Mouse (Mus musculus) testis, adult 2 months (tissue): Measurements from ENCODE around the gene Vil1. TPM values are rescaled to one million over a fixed set of nuclear protein-coding genes. Genes with fewer than 3 reads are reported as not detected.

ENCODE experiments used
- H3K27ac ChIP-seq: fragments of 200-500 bp; 2 replicates; pipeline ENCODE4 v1.5.1; 2012; ENCODE audit warnings: low read depth, low read length; ENCODE audit not compliant: control insufficient read depth, insufficient read depth
- H3K27me3 ChIP-seq: fragments of 200-500 bp; 2 replicates; pipeline ENCODE4 v1.6.1; 2012; ENCODE audit warnings: mild to moderate bottlenecking, low read length, moderate library complexity; ENCODE audit not compliant: control insufficient read depth, insufficient read depth
- H3K36me3 ChIP-seq: fragments of 200-500 bp; 2 replicates; pipeline ENCODE4 v1.6.1; 2012; ENCODE audit warnings: mild to moderate bottlenecking, low read length; ENCODE audit not compliant: control insufficient read depth, insufficient read depth
- H3K4me1 ChIP-seq: fragments of 200-500 bp; 2 replicates; pipeline ENCODE4 v1.6.1; 2012; ENCODE audit warnings: low read length; ENCODE audit not compliant: control insufficient read depth, insufficient read depth
- H3K4me3 ChIP-seq: fragments of 200-500 bp; 2 replicates; pipeline ENCODE4 v1.5.1; 2012; ENCODE audit warnings: low read depth, mild to moderate bottlenecking, low read length, moderate library complexity, mixed read lengths; ENCODE audit not compliant: control insufficient read depth
- CTCF ChIP-seq: fragments of 200-500 bp; IDR thresholded peaks from 2 replicates; pipeline ENCODE4 v1.5.1; 2012; ENCODE audit warnings: low read depth, mild to moderate bottlenecking, inconsistent platforms, low read length, moderate library complexity; ENCODE audit not compliant: control insufficient read depth, insufficient read depth, insufficient replicate concordance
- POLR2A ChIP-seq: fragments of 200-500 bp; IDR thresholded peaks from 2 replicates; pipeline ENCODE4 v1.6.1; 2012; ENCODE audit warnings: low read depth, mild to moderate bottlenecking, inconsistent platforms, low read length, moderate library complexity; ENCODE audit not compliant: control insufficient read depth
- polyA plus RNA-seq: library from polyadenylated mRNA; depleted of rRNA; stranded (reverse); fragments of >200 nt; gene quantifications from 2 replicates; pipeline ENCODE4 v1.2.3, GENCODE M21; 2012; rRNA removed

The Vil1 gene
- polyA plus RNA-seq, 1 experiment: 0.09 TPM

GRCm38 (mm10) chr1:74437702-74438427 lies 28.7 kb downstream of the Vil1 start:
- no peak overlapping the region for H3K27ac ChIP-seq
- H3K4me3 ChIP-seq: no peak overlapping the region
- H3K36me3 ChIP-seq: peaks cover 2% of the 10 kb centered on the region
- no peak for TF ChIP-seq POLR2A
- TF ChIP-seq CTCF: no peak
- H3K27me3 ChIP-seq: no peaks in the 10 kb centered on the region
- H3K4me1 ChIP-seq: no peaks in the 10 kb centered on the region

DNA sequence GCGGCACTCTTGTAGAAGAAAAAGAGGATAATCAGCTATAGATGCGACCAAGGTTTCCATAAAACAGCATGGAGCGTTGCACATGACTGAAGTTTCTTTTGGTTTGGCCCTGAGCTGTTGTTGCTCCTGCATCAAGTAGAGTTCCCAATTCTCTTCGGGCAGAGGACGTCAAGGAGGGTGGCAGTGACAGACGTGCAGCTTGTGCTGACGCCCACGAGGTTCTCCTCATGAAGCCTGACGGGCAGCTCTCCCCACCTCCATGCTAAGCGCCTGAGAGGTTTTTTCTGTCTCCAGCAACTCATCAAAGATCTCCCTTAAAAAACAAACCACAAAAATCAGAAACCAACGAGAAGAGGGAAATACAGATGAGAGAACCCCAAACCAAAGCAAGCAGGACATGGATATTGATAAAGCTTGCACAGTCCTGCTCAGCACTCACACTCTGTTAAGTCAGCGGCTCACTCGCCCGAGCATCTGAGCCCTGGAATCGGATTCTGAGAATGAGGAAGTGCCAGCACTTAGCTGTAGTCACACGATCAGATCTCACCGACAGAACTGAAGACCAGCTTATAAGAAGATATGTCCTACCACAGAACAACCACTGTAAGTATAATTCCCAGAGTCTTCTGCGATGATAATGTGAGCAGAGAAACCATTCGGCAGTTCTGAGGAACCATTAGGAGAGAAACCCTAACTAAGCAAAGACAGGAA lies 30.1 kb downstream of the Vil1 start:
- Histone ChIP-seq H3K27me3 (no peaks in the 10 kb centered on the region), H3K4me1 (no peaks in the 10 kb centered on the region), H3K36me3 (peaks cover 2% of the 10 kb centered on the region), H3K27ac (no peak overlapping the region), H3K4me3 (no peak overlapping the region)
- TF ChIP-seq CTCF: no peak
- no peak for TF ChIP-seq POLR2A

- TF ChIP-seq CTCF: no peak
- no peak for TF ChIP-seq POLR2A
- H3K27ac ChIP-seq: no peak overlapping the region
- H3K4me3 ChIP-seq: no peak overlapping the region
- H3K27me3 ChIP-seq: no peaks in the 10 kb centered on the region
- peaks cover 2% of the 10 kb centered on the region for H3K36me3 ChIP-seq
- no peaks in the 10 kb centered on the region for H3K4me1 ChIP-seq
These were observed 35.4 kb downstream of the Vil1 start for GRCm38 (mm10) chr1:74444538-74444937.

GRCm38 (mm10) chr1:74452611-74453045 lies 43.5 kb downstream of the Vil1 start:
- Histone ChIP-seq H3K36me3 (no peaks in the 10 kb centered on the region; the same call in none of the 2 replicates), H3K27me3 (no peaks in the 10 kb centered on the region), H3K4me1 (no peaks in the 10 kb centered on the region), H3K27ac (no peak overlapping the region), H3K4me3 (no peak overlapping the region)
- TF ChIP-seq POLR2A: no peak

DNA sequence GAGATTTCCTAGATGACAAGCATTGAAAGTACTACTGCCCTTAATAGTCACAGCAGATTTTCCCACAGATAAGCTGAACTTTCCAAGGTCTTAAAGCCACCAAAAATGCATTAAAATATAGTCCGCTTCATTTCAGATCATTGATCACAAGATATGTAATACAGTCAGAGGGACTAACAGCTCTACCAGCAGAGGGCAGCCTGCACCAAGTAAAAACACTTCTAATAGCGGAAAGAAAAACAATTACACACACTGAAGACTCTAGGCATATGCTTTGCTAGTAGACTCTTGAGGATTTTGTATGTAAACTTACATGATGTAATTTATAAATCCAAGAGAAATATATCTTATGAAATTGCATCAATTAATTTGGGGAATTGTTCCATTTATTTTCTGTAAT lies 51.1 kb downstream of the Vil1 start:
- H3K27ac ChIP-seq: no peak overlapping the region
- H3K36me3 ChIP-seq: no peaks in the 10 kb centered on the region; the same call in none of the 2 replicates
- H3K4me1 ChIP-seq: no peaks in the 10 kb centered on the region
- no peak overlapping the region for H3K4me3 ChIP-seq
- no peaks in the 10 kb centered on the region for H3K27me3 ChIP-seq
- TF ChIP-seq CTCF (no peak), POLR2A (no peak)

Other genes starting within 250 kb of the Vil1 start
- not detected in 2 replicates for gene Cxcr1, start 214.7 kb upstream of the Vil1 start, polyA plus RNA-seq
- gene Arpc2, start 173.3 kb upstream of the Vil1 start, polyA plus RNA-seq: 98.3 and 107 TPM in 2 replicates
- 0.10 and 0.16 TPM in 2 replicates for gene Gpbar1, start 130.8 kb upstream of the Vil1 start, polyA plus RNA-seq
- 1,529 and 1,552 TPM in 2 replicates for gene Aamp, start 124.6 kb upstream of the Vil1 start, polyA plus RNA-seq
- gene Pnkd, start 124.4 kb upstream of the Vil1 start, polyA plus RNA-seq: 118 and 119 TPM in 2 replicates
- 6.3 TPM in 2 replicates for gene Tmbim1, start 103.8 kb upstream of the Vil1 start, polyA plus RNA-seq
- gene Catip, start 47.3 kb upstream of the Vil1 start, polyA plus RNA-seq: 22.0 and 25.9 TPM in 2 replicates
- gene Slc11a1, start 34.2 kb upstream of the Vil1 start, polyA plus RNA-seq: 3.0 and 3.1 TPM in 2 replicates
- 12.1 and 13.6 TPM in 2 replicates for gene Ctdsp1, start 17.9 kb upstream of the Vil1 start, polyA plus RNA-seq
- gene Cnot9, start 96.7 kb downstream of the Vil1 start, polyA plus RNA-seq: 22.4 and 26.6 TPM in 2 replicates
- gene Plcd4, start 133.5 kb downstream of the Vil1 start, polyA plus RNA-seq: 69.7 and 84.0 TPM in 2 replicates
- 23.7 and 23.8 TPM in 2 replicates for gene Usp37, start 134.9 kb downstream of the Vil1 start, polyA plus RNA-seq
- 7.5 and 7.9 TPM in 2 replicates for gene Zfp142, start 178.9 kb downstream of the Vil1 start, polyA plus RNA-seq
- 4.5 and 5.2 TPM in 2 replicates for gene Bcs1l, start 178.9 kb downstream of the Vil1 start, polyA plus RNA-seq
- 175 and 194 TPM in 2 replicates for gene Rnf25, start 192.0 kb downstream of the Vil1 start, polyA plus RNA-seq
- gene Stk36, start 192.1 kb downstream of the Vil1 start, polyA plus RNA-seq: 177 and 209 TPM in 2 replicates